Mouse (Mus musculus): ENCODE measurements around the gene Smco3.
A peak's percentile ranks its signal among the peaks of the same experiment; 100 is the strongest.

The Smco3 gene

DNA sequence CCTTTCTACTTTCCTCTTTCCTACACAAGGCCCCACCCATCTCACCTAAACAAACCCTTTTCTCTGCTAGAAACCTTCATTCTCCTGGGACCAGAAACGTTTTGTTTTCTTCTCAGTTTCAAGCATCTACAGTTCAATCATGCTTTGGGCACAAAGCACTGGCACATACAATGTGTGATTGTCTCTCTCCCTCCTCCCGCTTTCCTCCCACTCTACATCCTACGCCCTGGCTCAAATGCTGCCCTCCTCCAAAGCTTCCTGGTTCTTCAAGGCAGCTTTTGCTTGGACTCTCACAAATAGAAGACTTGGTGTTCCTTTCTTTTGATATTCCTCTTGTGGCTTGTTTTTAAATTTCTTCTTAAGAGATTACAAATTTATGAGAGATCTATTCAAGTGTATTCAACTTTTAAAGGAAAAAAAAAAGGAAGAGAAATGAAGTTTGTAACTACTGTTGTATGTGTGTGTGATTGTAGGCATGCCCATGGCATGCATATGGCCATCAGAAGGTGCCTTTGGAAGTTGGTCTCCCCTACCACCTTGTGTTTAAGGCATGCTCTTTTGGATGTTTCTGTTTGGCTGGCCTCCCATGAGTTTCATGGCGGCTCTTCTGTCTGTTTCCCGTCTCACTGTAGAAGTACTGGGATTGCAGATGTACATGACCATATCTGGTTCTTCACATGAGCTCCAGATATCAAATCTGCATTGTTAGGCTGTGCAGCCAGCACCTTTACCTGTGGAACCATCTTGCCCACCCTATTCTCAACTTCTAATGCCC is 10.6 kb upstream of the Smco3 start:
- DNase-seq (ENCODE audit: low spot score): no peak

DNA sequence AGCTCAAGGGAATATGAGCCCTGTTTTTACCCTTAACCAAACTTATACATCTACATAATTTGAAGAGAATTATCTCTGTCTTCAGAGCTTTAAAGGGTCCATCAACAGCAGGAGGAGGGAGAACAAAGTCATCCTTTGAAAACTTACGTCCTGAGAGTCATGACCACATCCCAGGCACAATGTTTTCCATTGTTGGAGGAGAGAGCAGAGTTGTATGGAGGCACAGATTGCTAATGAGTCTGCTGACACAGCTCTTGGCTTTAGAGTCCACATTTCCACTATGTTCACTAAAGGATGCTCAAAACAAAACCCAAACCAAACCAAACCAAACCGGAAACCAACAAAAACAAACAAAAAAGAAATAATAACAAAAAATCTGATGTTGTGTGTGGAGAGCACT is 9.7 kb upstream of the Smco3 start:
- no peak for DNase-seq (ENCODE audit: low spot score)

DNA sequence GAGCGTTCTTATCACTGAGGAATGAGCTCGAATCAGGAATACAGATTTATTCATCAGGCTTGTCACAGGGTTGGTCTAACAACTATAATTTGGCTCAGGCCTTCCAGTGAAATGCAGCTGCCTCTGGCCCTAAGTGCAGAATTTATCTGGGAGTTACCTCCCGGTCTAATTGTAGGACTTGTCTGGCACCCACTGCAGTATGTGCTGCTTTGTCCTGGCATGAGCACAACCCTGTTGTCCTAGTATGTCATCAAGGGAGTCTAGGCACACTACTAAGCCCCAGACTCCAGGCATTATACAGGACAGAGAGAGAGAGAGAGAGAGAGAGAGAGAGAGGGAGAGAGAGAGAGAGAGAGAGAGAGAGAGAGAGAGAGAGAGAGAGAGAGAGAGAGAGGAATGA is 2.1 kb upstream of the Smco3 start:
- DNase-seq (ENCODE audit: low spot score): no peak

DNA sequence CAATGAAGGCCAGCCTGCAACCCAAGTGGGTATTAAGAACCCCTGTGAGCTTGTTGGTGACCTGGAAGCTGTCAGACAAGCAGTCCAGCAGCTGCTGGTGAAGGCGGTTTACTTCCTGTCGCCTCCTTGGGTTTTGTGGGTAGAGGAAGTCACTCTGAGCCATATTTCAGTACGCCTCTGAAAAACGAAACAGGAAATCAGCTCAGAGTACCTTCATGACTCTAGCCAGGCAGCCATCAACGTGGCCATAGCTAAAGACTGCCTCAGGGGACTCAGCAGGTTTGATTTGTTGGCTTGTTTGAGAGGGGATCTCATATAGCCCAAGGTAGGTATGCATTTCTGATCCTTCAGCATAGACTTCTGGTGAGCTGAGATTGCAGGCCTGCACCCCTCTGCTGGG is 3.5 kb downstream of the Smco3 start:
- no peak for DNase-seq (ENCODE audit: low spot score)

DNA sequence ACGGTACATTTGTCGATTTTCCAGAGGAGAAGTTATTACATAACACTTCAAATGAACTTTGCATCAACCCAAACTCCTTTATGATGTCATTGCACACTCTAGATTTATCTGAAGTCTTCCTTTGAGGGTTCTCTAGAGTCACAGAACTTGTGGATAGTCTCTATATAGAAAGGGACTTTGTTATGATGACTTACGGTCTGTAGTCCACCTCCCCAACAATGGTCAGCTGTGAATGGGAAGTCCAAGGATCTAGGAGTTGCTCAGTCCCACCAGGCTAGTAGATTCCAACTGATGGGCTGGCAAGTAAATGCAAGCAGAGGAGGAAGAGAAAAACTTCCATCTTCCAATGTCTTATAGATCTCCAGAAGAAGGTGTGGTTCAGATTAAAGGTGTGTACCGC is 6.6 kb downstream of the Smco3 start:
- no peak for DNase-seq (ENCODE audit: low spot score)

DNA sequence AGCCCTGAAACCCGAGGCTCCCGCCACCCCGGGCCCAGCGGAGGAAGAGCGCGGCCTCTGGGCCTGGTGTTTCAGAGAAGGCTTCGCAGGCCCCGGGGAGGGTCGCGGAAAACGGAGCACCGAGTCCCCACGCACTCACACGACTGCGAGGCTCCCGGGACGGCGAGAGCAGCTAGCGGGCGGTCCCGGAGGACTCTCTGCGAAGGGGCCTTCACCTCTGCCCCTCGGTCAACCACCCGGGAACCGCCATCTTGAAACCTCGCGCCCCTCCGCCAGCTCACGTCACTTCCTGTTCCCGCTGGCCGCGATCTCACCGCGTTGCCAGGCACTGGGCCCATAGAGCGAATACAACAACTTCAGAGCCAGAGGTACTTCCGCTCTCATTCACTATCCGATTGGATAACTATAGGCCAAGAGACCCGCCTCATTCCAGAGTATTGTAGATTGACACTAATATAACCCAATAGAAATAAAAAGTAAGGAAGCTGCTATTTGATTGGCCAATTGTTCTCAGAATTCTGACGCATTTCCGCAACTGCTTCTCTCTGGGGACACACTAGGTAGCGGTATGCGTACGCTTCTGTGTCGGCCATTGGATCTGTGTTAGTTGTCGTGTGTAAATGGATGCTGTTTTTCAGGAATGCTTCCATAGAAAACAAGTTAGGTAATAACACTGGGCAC is 7.2 kb downstream of the Smco3 start, which contains the start of gene Wbp11:
Gene Wbp11 (minus strand): TSS at position 353 of the 681 bp plus-strand sequence.
- peak; percentile 93 for DNase-seq (ENCODE audit: low spot score)

DNA sequence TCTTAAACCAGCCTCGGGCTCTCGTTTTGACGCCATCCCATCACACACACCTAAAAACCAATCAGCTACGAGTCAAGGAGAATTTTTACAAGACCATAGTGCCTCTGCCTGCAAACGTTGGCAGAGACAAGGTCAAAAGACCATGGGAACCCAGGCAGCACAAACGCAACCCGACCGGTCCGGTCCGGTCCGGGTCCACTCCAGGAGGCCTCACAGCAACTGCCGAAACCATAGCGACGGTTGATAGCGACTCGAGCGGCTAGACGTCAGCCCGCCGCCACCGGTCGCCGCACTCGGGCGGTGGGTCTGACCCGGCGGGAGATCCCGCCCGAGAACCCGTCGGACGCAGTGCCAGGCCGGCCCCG is 7.8 kb downstream of the Smco3 start, which contains the start of gene BC049715:
Gene BC049715 (plus strand): TSS at position 111 of the 365 bp plus-strand sequence.
- DNase-seq (ENCODE audit: low spot score): no peak

DNA sequence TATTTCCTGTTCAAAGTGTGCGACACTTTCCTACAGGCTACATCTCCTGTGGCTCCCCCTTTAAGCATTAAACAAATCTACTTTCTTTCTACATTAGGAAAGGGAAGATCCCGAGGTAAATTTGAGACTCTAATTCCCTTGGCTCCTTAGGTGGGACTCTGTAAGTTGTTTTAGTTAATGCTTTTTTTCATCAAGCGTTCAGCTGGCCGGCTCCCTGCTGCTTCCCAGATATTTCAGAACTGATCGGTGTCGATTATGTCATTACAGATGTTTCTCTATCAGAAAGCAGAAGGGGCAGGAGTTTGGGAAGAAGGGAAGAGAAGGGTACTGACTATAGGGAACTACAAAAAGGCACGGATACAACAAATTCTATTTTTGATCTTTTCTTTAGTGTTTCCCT is 8.1 kb downstream of the Smco3 start:
- no peak for DNase-seq (ENCODE audit: low spot score)

DNA sequence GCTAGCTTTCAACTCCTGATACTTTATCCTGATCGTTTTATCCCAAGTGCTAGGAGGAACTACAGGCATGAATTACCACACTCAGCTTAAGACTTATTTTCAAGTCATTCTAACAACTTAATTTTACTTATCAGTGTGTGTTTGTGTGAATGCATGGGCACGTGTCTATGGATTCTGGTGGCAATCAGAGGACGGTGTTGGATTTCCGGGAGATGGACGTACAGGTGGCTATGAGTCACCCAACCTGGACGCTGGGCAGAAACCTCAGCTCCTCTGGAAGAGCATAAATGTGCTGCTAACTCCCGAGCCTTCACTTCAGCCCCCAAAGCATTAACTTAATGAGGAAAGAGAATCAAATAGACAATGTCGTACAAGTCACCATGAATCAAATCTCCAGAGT is 10.3 kb downstream of the Smco3 start:
- no peak for DNase-seq (ENCODE audit: low spot score)

DNA sequence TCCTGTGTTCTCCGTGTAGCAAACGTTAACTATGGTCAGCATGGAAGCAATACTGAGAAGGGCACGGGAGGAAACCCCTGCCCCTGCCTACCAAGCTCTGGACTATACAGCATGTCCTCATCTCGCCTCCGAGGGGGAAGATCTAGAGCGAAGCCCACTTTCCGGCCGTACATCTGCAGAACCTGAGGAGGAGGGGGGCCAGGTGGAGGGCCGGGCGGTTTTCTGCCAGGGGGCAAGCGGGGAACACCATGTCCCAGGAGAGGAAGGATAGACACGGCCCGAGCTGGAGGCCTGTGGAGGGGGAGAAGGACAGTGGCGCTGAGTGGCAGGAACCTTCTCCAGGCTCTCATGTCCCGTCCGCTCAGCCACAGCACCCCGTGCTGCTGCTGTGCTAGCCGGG is 14.2 kb downstream of the Smco3 start:
- DNase-seq (ENCODE audit: low spot score): no peak

DNA sequence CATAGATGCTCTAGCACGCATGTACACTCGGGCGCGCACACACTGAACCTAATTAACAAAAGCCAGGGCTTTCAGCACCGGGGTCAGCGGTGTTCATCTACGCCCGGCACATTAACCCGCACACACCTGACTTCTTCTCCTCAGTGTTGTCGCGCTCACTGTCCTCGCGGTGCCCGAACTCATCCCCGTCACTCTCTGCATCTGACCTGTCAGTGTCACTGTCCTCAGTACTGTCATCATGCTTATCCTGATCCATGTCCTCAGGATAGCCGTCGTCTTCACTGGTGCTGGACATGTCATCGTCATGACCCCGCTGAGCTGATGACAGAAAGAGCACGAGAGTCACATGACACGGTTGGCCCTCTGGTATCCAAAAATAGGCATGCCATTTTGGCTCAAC is 14.9 kb downstream of the Smco3 start:
- DNase-seq (ENCODE audit: low spot score): no peak

DNA sequence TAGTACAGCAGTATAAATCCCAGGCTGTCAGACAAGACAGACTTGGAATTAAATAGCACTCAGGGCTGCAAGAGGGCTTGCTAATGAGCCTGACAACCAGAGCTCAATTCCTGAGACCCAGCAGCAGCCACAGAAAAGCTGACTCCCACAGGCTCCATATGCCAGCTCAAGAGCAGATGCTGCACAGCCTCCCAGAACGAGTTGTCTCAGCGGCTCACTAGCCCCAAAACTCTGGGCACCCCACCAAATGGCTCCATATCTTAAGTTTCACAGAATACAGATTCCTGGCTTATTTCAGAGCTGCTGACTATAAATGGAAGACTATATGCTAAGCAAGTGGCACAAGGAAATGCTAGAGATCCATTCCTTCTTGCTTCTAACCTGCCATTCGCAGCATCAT is 17.7 kb downstream of the Smco3 start:
- DNase-seq (ENCODE audit: low spot score): no peak

DNA sequence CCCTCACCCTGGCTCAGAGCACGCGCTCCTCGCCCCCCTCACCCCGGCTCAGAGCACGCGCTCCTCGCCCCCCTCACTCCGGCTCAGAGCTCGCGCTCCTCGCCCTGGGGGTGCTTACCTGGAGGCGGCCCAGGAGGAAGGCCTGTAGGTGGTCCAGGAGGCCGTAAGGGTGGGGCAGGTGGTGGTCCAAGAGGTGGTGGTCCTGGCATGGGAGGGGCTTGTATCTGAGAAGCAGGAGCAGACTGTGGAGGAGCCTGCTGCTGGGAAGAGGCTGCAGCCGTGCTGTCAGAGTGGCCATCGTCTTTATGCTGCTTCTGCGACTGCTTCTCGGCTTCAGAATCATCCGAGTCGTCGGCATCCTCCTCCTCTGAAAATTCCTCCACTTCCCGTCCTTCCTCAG is 18.4 kb downstream of the Smco3 start:
- no peak for DNase-seq (ENCODE audit: low spot score)

DNA sequence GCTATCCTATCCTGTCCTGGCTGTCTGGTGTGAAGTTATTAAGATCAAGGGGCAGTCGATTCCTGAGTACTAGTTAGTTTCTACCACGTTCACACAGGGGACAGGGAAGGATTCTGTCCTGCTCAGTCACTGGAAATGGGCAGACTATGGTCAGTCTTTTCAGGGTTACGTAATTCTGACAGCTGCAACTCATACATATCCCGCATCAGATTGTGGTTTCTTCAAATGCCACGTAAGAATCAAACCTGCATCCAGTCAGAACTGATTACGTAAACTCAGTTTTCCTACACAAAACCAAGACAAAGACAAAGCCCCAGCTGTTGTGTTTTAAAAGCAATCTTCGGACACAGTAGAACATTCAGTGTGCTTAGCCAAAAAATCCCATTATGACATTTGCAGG is 19.9 kb downstream of the Smco3 start:
- no peak for DNase-seq (ENCODE audit: low spot score)

DNA sequence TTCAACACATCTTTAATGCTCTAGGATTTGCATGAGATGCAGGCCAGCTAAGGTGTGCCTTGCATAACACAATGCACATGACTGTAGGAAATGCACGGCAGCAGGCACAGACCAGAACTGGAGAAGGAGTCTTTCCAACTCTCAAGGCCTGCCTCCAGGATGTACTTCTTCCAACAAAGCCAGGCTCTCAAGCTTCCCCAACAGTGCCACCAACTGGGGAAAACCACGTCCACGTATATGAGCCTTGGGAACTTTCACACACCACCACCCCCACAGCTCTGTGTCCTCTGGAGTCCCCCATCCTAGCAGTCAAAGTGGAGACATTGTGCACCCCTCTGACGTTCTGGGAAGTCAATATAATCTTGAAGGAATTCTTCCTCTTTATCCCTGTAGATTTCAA is 22.1 kb downstream of the Smco3 start:
- no peak for DNase-seq (ENCODE audit: low spot score)

DNA sequence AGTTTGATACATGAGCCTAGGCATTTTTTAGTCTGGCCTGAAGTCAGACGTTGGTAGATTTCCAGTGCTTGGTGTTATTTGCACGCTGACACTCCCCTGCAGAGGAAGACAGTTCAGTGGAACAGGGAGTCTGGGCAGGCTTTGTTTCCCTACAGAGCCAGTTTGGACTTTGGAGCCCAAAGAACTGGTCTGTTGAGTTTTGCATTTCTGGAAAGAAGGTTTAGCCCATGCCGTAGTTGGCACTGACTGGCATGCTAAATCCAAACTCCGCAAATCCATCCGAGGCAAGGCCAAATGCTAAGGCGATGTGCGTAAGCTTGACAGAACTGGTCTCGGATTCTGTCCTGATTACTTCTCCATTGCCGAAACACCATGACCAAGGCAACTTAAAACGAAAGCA is 24.1 kb downstream of the Smco3 start:
- DNase-seq (ENCODE audit: low spot score): no peak

DNA sequence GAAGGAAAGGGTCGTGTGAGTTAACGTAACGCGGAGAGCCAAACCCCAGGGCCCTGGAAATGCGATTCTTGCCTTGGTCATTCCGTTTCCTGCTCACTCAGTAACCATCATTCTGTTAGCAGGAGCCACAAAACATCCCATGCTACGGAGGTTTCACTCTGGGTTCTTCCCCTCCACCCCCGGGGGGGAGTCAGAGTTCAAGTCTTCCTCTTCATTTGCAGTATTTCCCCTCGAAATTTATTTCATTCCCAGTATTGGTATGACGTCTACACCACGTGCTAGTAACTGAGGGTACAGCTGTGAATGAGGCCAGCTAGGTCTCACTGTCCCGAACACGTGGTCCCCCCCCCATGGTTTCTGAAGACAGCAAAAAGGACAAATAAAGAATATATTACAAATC is 25.6 kb downstream of the Smco3 start:
- no peak for DNase-seq (ENCODE audit: low spot score)

DNA sequence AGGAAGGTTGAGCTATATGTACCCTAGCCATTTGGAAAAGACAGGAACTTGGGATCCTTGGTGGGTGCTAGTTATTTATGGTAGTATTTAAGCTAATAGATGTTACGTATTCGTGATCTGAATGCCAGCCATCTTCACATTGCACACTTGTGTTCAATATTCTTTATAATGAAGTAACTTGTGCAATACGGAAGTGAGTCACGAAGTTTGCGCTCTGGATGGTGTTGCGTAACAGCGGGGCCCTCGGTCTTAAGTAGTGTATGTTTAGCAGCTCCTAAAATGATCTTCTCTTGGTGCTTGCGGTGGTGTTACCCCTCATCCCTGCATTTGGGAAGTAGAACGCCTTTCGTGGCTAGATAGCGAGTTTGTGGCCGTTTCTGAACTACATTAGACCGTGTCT is 26.2 kb downstream of the Smco3 start:
- no peak for DNase-seq (ENCODE audit: low spot score)

DNA sequence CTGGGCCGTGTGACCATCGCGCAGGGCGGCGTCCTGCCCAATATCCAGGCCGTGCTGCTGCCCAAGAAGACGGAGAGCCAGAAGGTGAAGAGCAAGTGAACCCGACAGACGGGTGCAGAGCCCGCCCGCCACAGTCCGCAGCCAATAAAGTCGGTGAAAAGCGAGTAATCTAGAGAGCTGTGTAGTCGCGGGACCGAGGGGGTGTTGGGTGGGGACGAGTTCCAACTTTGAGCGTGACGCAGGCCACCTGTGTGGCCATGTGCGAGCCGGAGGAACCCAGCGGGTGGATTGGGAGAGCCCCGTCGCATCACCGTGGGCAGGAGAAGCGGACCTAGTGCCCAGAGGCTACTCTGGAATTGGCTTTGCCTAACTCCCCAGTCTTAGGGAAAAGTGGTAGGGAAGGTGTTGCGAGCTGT is 26.6 kb downstream of the Smco3 start:
- no peak for DNase-seq (ENCODE audit: low spot score)

DNA sequence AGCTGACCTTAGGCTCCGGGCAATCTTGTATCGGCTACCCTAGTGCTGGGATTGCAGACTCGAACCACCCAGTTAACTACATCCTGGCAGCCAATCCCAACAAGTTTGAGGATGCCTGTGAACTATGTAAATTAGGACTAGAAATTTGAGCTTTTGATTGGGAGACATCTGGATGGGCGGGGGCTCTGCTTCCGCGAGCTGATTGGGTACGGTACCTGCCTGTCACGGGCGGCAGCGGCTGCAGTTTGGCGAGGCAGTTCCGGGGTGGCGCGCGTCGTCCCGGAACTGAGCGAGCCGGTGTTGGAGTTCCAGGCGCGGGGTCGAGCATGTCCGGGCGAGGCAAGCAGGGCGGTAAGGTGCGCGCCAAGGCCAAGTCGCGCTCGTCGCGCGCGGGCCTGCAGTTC is 27.2 kb downstream of the Smco3 start, which contains the start of gene H2afj:
Gene H2afj (plus strand): TSS at position 231 of the 404 bp plus-strand sequence.
- DNase-seq (ENCODE audit: low spot score): peak; percentile 99

DNA sequence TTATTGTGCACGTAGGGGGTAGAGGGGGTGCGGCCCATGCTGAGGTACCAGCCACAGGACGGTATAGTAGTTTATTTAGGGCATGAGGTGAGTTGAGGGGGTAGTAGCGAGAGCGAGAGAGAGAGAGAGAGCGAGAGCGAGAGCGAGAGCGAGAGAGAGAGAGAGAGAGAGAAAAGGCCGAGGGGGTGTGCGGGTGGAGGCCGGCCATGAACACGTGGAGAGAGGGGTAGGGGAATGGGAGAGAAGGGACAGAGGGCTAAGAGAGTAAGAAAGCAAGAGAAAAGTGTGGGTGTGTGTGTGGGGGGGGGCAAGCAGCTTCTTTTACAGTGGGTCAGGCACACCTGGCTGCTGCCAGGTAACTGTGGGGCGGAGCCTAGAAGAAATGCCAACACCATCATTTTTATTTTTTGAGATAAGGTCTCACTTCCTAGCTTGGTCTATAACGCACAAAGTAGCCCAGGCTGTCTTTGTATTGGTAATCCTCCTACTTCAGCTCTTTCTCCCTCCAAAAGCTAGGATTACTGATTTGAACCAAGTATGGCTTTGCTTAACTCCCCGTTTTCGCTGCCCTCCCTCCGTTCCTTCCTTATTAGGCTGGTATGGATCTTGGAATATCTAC is 27.7 kb downstream of the Smco3 start:
- no peak for DNase-seq (ENCODE audit: low spot score)

DNA sequence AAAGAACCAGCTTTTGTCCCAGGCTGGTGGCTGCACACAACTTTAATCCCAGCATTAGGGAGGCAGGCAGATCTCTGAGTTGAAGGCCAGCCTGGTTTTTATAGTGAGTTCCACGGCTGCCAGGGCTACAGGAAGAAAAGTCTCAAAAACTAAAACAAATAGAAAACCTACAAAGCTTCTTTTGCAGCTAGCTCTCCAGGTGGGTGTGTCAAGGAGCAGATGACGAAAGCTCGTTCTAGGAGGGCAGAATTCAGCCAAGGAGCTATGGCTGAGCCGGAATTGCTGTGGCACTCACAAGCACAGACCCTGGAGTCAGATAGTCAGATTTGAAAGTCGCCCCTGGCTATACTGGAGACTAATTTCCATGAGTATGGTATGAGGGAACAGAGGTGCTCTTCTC is 28.4 kb downstream of the Smco3 start:
- no peak for DNase-seq (ENCODE audit: low spot score)

DNA sequence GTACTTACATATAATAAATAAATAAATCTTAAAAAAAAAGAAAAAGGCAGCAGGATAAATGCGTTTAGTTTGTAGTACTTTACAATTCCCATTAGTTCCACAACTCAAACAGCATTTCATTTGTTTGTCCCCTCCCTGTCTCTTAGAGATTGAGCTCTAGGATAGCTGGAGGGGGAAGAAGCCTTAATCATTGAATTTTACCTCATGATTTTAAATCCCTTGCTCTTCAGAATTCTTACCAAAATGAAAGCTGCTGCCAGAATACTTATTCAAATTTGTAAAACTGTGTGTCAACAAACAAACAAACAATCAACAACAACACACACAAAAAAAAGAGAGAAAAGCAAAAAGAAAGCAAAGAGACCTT is 29.9 kb downstream of the Smco3 start:
- no peak for DNase-seq (ENCODE audit: low spot score)

Measured in ovary, postnatal 14 days (tissue).